Comparison of ENCODE assay signal across 8 mouse cellular contexts in genomic region chr5:106756937-106757371, GRCm38 (mm10). TPM values are rescaled to one million over a fixed set of nuclear protein-coding genes. Genes with fewer than 3 reads are reported as not detected.
DNase-seq lines count a peak whose midpoint lies in the region; ATAC-seq lines count a peak whose summit lies in the region.

No protein-coding gene starts in this region.

- WGBS in heart, embryonic 11.5 days (ENCODE audit: insufficient replicate concordance), result 2% methylated on average over 10 of the region's 10 CpGs
- 5% methylated on average over 10 of the region's 10 CpGs for WGBS in limb, embryonic 12.5 days

- H3K4me3 ChIP-seq in heart, embryonic 11.5 days (ENCODE audit: low read depth, low read length), result peak overlapping the region; percentile 27
- H3K4me3 ChIP-seq in limb, embryonic 12.5 days (replicated peaks), result peak overlapping the region; percentile 24

- 0 out of 2 replicates have a peak overlapping the region, but pooled peaks have one; percentile 10 for H3K9ac ChIP-seq in heart, embryonic 11.5 days (ENCODE audit: low read depth, low read length)
- no peak overlapping the region for H3K9ac ChIP-seq in limb, embryonic 12.5 days (replicated peaks)

- H3K27ac ChIP-seq in heart, embryonic 11.5 days (ENCODE audit: low read depth, low read length), result no peak overlapping the region
- H3K27ac ChIP-seq in limb, embryonic 12.5 days, result no peak overlapping the region

- H3K36me3 ChIP-seq in heart, embryonic 11.5 days (ENCODE audit: control insufficient read depth, insufficient read depth, low read length), result no peaks in the 10 kb centered on the region
- H3K36me3 ChIP-seq in limb, embryonic 12.5 days, result no peaks in the 10 kb centered on the region

- 0 out of 2 replicates have a peak, but pooled peaks have one; percentile 42 for ATAC-seq in heart, embryonic 11.5 days (replicated peaks; ENCODE audit: insufficient number of reproducible peaks, low FRiP score, low TSS enrichment)
- ATAC-seq in limb, embryonic 12.5 days (ENCODE audit: insufficient number of reproducible peaks, insufficient read depth, low FRiP score, low TSS enrichment, low read depth), result no peak

- H3K9me3 ChIP-seq in heart, embryonic 11.5 days (replicated peaks; ENCODE audit: control insufficient read depth, low read length), result no peaks in the 10 kb centered on the region
- H3K9me3 ChIP-seq in limb, embryonic 12.5 days, result no peaks in the 10 kb centered on the region

- DNase-seq in heart, adult 9 months (ENCODE audit: low spot score in 2 of 2), result no peak
- DNase-seq in right cerebral cortex, postnatal 4 days, result peak; percentile 34
- DNase-seq in right cerebral cortex, adult 2 months (ENCODE audit: low spot score in 2 of 2), result no peak
- DNase-seq in retina, embryonic 14.5 days (ENCODE audit: low spot score), result peak; percentile 64
- DNase-seq in spleen, adult 12 weeks (ENCODE audit: low spot score), result no peak
- DNase-seq in urinary bladder, adult 18-20 months (ENCODE audit: low spot score in 2 of 2), result no peak

- H3K27me3 ChIP-seq in heart, embryonic 11.5 days (ENCODE audit: control insufficient read depth, insufficient read depth, low read length), result peaks cover 18% of the 10 kb centered on the region
- H3K27me3 ChIP-seq in limb, embryonic 12.5 days, result peaks cover 34% of the 10 kb centered on the region

- 0 out of 2 replicates have a peak, but pooled peaks cover 2% of the 10 kb centered on the region for H3K4me1 ChIP-seq in heart, embryonic 11.5 days (ENCODE audit: control insufficient read depth, insufficient read depth, low read length)
- peaks cover 9% of the 10 kb centered on the region; the same call in 1 of the 2 replicates for H3K4me1 ChIP-seq in limb, embryonic 12.5 days (replicated peaks)

- H3K4me2 ChIP-seq in heart, embryonic 11.5 days, result peak overlapping the region; percentile 65
- H3K4me2 ChIP-seq in limb, embryonic 12.5 days, result peak overlapping the region; percentile 53

RNA-seq across cellular contexts. Expression of gene Zfp644, which starts 59.9 kb away (rescaled TPM):
- polyA plus RNA-seq in heart, embryonic 11.5 days (2014; fragmentation: Nextera tagmentation; extraction: Ambion mirVana), result 57.5 and 82.8 TPM in 2 replicates
- polyA plus RNA-seq in limb, embryonic 12.5 days (2016; fragmentation: Nextera tagmentation; extraction: Ambion mirVana), result 82.6 and 84.5 TPM in 2 replicates

Comparison
In these comparisons a context has a peak if more than half of its experiments do, and no peak if none do; other contexts are left out.
1. DNase-seq: peak in right cerebral cortex, postnatal 4 days (single experiment) and retina, embryonic 14.5 days (single experiment); none in heart, adult 9 months (0 of 2), right cerebral cortex, adult 2 months (0 of 2), spleen, adult 12 weeks (single experiment) and urinary bladder, adult 18-20 months (0 of 2).